Mouse (Mus musculus): ENCODE data around the gene Acads. TPM values are rescaled to one million over a fixed set of nuclear protein-coding genes. Genes with fewer than 3 reads are reported as not detected.
"Not testable (repeated sequence)": the region's sequence is repeated elsewhere in the genome, so short reads cannot be mapped to it uniquely, and the experiment has no call there.

Acads gene
- polyA plus RNA-seq, 1 experiment from 2014 or later = 38.5 TPM

GRCm38 (mm10) chr5:115113244-115113643, 5.9 kb downstream of the Acads start:
- no peak overlapping the region for H3K9ac ChIP-seq (replicated peaks)
- no peak overlapping the region for H3K27ac ChIP-seq (replicated peaks)
- no peak overlapping the region for H3K4me3 ChIP-seq
- peaks cover 48% of the 10 kb centered on the region for H3K36me3 ChIP-seq
- peaks cover 10% of the 10 kb centered on the region; the same call in 1 of the 2 replicates for H3K4me1 ChIP-seq
- no peaks in the 10 kb centered on the region for H3K27me3 ChIP-seq
- WGBS = 96% methylated on average over 12 of the region's 12 CpGs
- H3K9me3 ChIP-seq = no peaks in the 10 kb centered on the region
- no peak overlapping the region for H3K4me2 ChIP-seq (replicated peaks)
- ATAC-seq (ENCODE audit: low FRiP score, low read depth) = no peak

- H3K27ac ChIP-seq (replicated peaks) = no peak overlapping the region
- H3K27me3 ChIP-seq = no peaks in the 10 kb centered on the region
- H3K4me3 ChIP-seq = no peak overlapping the region
- no peak overlapping the region for H3K9ac ChIP-seq (replicated peaks)
- peaks cover 35% of the 10 kb centered on the region for H3K36me3 ChIP-seq
- H3K4me2 ChIP-seq (replicated peaks) = no peak overlapping the region
- 99% methylated on average over 8 of the region's 8 CpGs for WGBS
- H3K9me3 ChIP-seq = no peaks in the 10 kb centered on the region
- peaks cover 10% of the 10 kb centered on the region; the same call in 1 of the 2 replicates for H3K4me1 ChIP-seq
- no peak for ATAC-seq (ENCODE audit: low FRiP score, low read depth)
These were observed 8.0 kb downstream of the Acads start for GRCm38 (mm10) chr5:115111156-115111555.

GRCm38 (mm10) chr5:115103253-115103652, 15.9 kb downstream of the Acads start:
- not testable (repeated sequence) for H3K4me1 ChIP-seq; H3K27ac ChIP-seq (replicated peaks); H3K4me3 ChIP-seq; H3K4me2 ChIP-seq (replicated peaks); H3K9ac ChIP-seq (replicated peaks); H3K27me3 ChIP-seq; H3K9me3 ChIP-seq; ATAC-seq (ENCODE audit: low FRiP score, low read depth)
- H3K36me3 ChIP-seq = peaks cover 24% of the 10 kb centered on the region
- WGBS = 96% methylated on average over 23 of the region's 23 CpGs

- no peaks in the 10 kb centered on the region for H3K4me1 ChIP-seq
- H3K27me3 ChIP-seq = no peaks in the 10 kb centered on the region
- H3K4me2 ChIP-seq (replicated peaks) = no peak overlapping the region
- WGBS = 92% methylated on average over 2 of the region's 2 CpGs
- H3K36me3 ChIP-seq = peaks cover 31% of the 10 kb centered on the region
- no peak overlapping the region for H3K4me3 ChIP-seq
- no peak overlapping the region for H3K9ac ChIP-seq (replicated peaks)
- no peak for ATAC-seq (ENCODE audit: low FRiP score, low read depth)
- H3K9me3 ChIP-seq = no peaks in the 10 kb centered on the region
- no peak overlapping the region for H3K27ac ChIP-seq (replicated peaks)
These were observed 16.9 kb downstream of the Acads start for GRCm38 (mm10) chr5:115102231-115102630.

GRCm38 (mm10) chr5:115100473-115100872, 18.7 kb downstream of the Acads start:
- Histone ChIP-seq H3K9me3 (no peaks in the 10 kb centered on the region), H3K27me3 (no peaks in the 10 kb centered on the region), H3K36me3 (peaks cover 49% of the 10 kb centered on the region), H3K4me2 (replicated peaks) (no peak overlapping the region), H3K4me1 (no peaks in the 10 kb centered on the region), H3K4me3 (no peak overlapping the region), H3K27ac (replicated peaks) (no peak overlapping the region), H3K9ac (replicated peaks) (no peak overlapping the region)
- ATAC-seq (ENCODE audit: low FRiP score, low read depth) = no peak
- 87% methylated on average over 6 of the region's 6 CpGs for WGBS

- Histone ChIP-seq H3K4me2 (replicated peaks) (no peak overlapping the region), H3K27ac (replicated peaks) (no peak overlapping the region), H3K4me3 (no peak overlapping the region), H3K4me1 (no peaks in the 10 kb centered on the region), H3K27me3 (no peaks in the 10 kb centered on the region), H3K9me3 (no peaks in the 10 kb centered on the region), H3K9ac (replicated peaks) (no peak overlapping the region), H3K36me3 (peaks cover 53% of the 10 kb centered on the region)
- ATAC-seq (ENCODE audit: low FRiP score, low read depth) = no peak
- 87% methylated on average over 9 of the region's 9 CpGs for WGBS
These were observed 19.2 kb downstream of the Acads start for GRCm38 (mm10) chr5:115099991-115100390.

GRCm38 (mm10) chr5:115099530-115099929, 19.6 kb downstream of the Acads start:
- Histone ChIP-seq H3K4me3 (no peak overlapping the region), H3K9me3 (no peaks in the 10 kb centered on the region), H3K4me2 (replicated peaks) (no peak overlapping the region), H3K36me3 (peaks cover 58% of the 10 kb centered on the region), H3K4me1 (no peaks in the 10 kb centered on the region), H3K9ac (replicated peaks) (no peak overlapping the region), H3K27ac (replicated peaks) (no peak overlapping the region), H3K27me3 (no peaks in the 10 kb centered on the region)
- WGBS = 89% methylated on average over 5 of the region's 5 CpGs
- ATAC-seq (ENCODE audit: low FRiP score, low read depth) = no peak

GRCm38 (mm10) chr5:115098195-115098594, 21.0 kb downstream of the Acads start, which contains the start of gene Gm10401:
Gene Gm10401 (minus strand): TSS chr5:115098295.
- no peak within 1 kb of the TSS for H3K4me3 ChIP-seq
- peaks cover 59% of the 10 kb centered on the region for H3K36me3 ChIP-seq
- 98% methylated on average over 8 of the region's 8 CpGs for WGBS

GRCm38 (mm10) chr5:115091776-115092175, 27.4 kb downstream of the Acads start:
- Histone ChIP-seq H3K9ac (replicated peaks) (no peak overlapping the region), H3K4me1 (no peaks in the 10 kb centered on the region), H3K4me2 (replicated peaks) (no peak overlapping the region), H3K36me3 (peaks cover 79% of the 10 kb centered on the region), H3K27ac (replicated peaks) (no peak overlapping the region), H3K4me3 (no peak overlapping the region), H3K27me3 (no peaks in the 10 kb centered on the region), H3K9me3 (no peaks in the 10 kb centered on the region)
- ATAC-seq (ENCODE audit: low FRiP score, low read depth) = no peak
- 91% methylated on average over 6 of the region's 6 CpGs for WGBS

More at GRCm38 (mm10) chr5:115098195-115098594, 21.0 kb downstream of the Acads start, which contains the start of gene Gm10401:
- no peak within 1 kb of the TSS for H3K4me2 ChIP-seq (replicated peaks)
- H3K9me3 ChIP-seq = no peaks in the 10 kb centered on the region
- no peak for ATAC-seq (ENCODE audit: low FRiP score, low read depth)
- no peak within 1 kb of the TSS for H3K9ac ChIP-seq (replicated peaks)
- no peak within 1 kb of the TSS for H3K27ac ChIP-seq (replicated peaks)
- H3K4me1 ChIP-seq = no peaks in the 10 kb centered on the region
- no peaks in the 10 kb centered on the region for H3K27me3 ChIP-seq

GRCm38 (mm10) chr5:115091015-115091414, 28.1 kb downstream of the Acads start:
- 89% methylated on average over 3 of the region's 3 CpGs for WGBS
- Histone ChIP-seq H3K27ac (replicated peaks) (no peak overlapping the region), H3K4me2 (replicated peaks) (no peak overlapping the region), H3K27me3 (no peaks in the 10 kb centered on the region), H3K36me3 (peaks cover 79% of the 10 kb centered on the region), H3K4me3 (no peak overlapping the region), H3K9me3 (no peaks in the 10 kb centered on the region), H3K4me1 (no peaks in the 10 kb centered on the region), H3K9ac (replicated peaks) (no peak overlapping the region)
- ATAC-seq (ENCODE audit: low FRiP score, low read depth) = no peak

GRCm38 (mm10) chr5:115089592-115090268, 29.4 kb downstream of the Acads start:
- Histone ChIP-seq H3K9me3 (no peaks in the 10 kb centered on the region), H3K9ac (replicated peaks) (no peak overlapping the region), H3K27me3 (no peaks in the 10 kb centered on the region), H3K36me3 (peaks cover 79% of the 10 kb centered on the region), H3K4me3 (no peak overlapping the region), H3K4me1 (no peaks in the 10 kb centered on the region), H3K27ac (replicated peaks) (no peak overlapping the region), H3K4me2 (replicated peaks) (no peak overlapping the region)
- no peak for ATAC-seq (ENCODE audit: low FRiP score, low read depth)
- WGBS = 98% methylated on average over 5 of the region's 5 CpGs

GRCm38 (mm10) chr5:115085675-115086074, 33.5 kb downstream of the Acads start:
- Histone ChIP-seq H3K4me3 (no peak overlapping the region), H3K4me2 (replicated peaks) (no peak overlapping the region), H3K9me3 (no peaks in the 10 kb centered on the region), H3K27me3 (no peaks in the 10 kb centered on the region), H3K4me1 (no peaks in the 10 kb centered on the region), H3K36me3 (peaks cover 87% of the 10 kb centered on the region), H3K9ac (replicated peaks) (no peak overlapping the region), H3K27ac (replicated peaks) (no peak overlapping the region)
- 96% methylated on average over 2 of the region's 2 CpGs for WGBS
- no peak for ATAC-seq (ENCODE audit: low FRiP score, low read depth)

- Histone ChIP-seq H3K27ac (replicated peaks) (no peak overlapping the region), H3K4me2 (replicated peaks) (no peak overlapping the region), H3K9ac (replicated peaks) (no peak overlapping the region), H3K9me3 (no peaks in the 10 kb centered on the region), H3K36me3 (peaks cover 66% of the 10 kb centered on the region), H3K27me3 (no peaks in the 10 kb centered on the region), H3K4me3 (no peak overlapping the region), H3K4me1 (no peaks in the 10 kb centered on the region)
- no peak for ATAC-seq (ENCODE audit: low FRiP score, low read depth)
- WGBS = 91% methylated on average over 6 of the region's 6 CpGs
These were observed 35.7 kb downstream of the Acads start for GRCm38 (mm10) chr5:115083492-115083891.

Measured in midbrain, embryonic 12.5 days (tissue).